Mouse (Mus musculus): Measurements from ENCODE around the gene H2-DMa.

Gene H2-DMa

GRCm38 (mm10) chr17:34119249-34120179, at the start of gene H2-DMa:
Gene H2-DMa (plus strand): TSS chr17:34119541.
- in situ Hi-C loops (cut with MboI, MseI): no loop called here

- in situ Hi-C loops (cut with MboI, MseI): loop anchor here (10.0 to 25.0 kb wide), 2 partner anchors 517 to 740 kb away; partner anchors contain the start of genes Cyp21a1 and Myo1f
Observed at GRCm38 (mm10) chr17:34072091-34072490, 47.2 kb upstream of the H2-DMa start.

GRCm38 (mm10) chr17:34075271-34075670, 44.1 kb upstream of the H2-DMa start:
- in situ Hi-C loops (cut with MboI, MseI): loop anchor here (10.0 kb wide), 1 partner anchor 520 kb away; the partner anchor contains the start of gene Myo1f

- in situ Hi-C loops (cut with MboI, MseI): loop anchor here (10.0 kb wide), 1 partner anchor 523 kb away; the partner anchor contains the start of gene Myo1f
Observed at GRCm38 (mm10) chr17:34077549-34077948, 41.8 kb upstream of the H2-DMa start.

GRCm38 (mm10) chr17:34078148-34078547, 41.2 kb upstream of the H2-DMa start:
- in situ Hi-C loops (cut with MboI, MseI): loop anchor here (10.0 kb wide), 1 partner anchor 523 kb away; the partner anchor contains the start of gene Myo1f

- in situ Hi-C loops (cut with MboI, MseI): loop anchor here (10.0 kb wide), 1 partner anchor 524 kb away; the partner anchor contains the start of gene Myo1f
Observed at GRCm38 (mm10) chr17:34079002-34079401, 40.3 kb upstream of the H2-DMa start.

GRCm38 (mm10) chr17:34079621-34080020, 39.7 kb upstream of the H2-DMa start:
- in situ Hi-C loops (cut with MboI, MseI): loop anchor here (5.0 to 10.0 kb wide), 2 partner anchors 88 to 525 kb away; partner anchors contain the start of gene Myo1f

- in situ Hi-C loops (cut with MboI, MseI): loop anchor here (5.0 kb wide), 1 partner anchor 84 kb away; no protein-coding TSS in a partner anchor
Observed at GRCm38 (mm10) chr17:34083104-34083503, 36.2 kb upstream of the H2-DMa start.

GRCm38 (mm10) chr17:34087386-34087785, 32.0 kb upstream of the H2-DMa start:
- in situ Hi-C loops (cut with MboI, MseI): no loop called here

GRCm38 (mm10) chr17:34088124-34088523, 31.2 kb upstream of the H2-DMa start:
- in situ Hi-C loops (cut with MboI, MseI): no loop called here

GRCm38 (mm10) chr17:34090923-34091322, 28.4 kb upstream of the H2-DMa start:
- in situ Hi-C loops (cut with MboI, MseI): no loop called here

GRCm38 (mm10) chr17:34092197-34092875, 27.0 kb upstream of the H2-DMa start, which contains the start of gene H2-Oa:
Gene H2-Oa (plus strand): TSS chr17:34092340.
- in situ Hi-C loops (cut with MboI, MseI): no loop called here

GRCm38 (mm10) chr17:34093199-34093874, 26.0 kb upstream of the H2-DMa start:
- in situ Hi-C loops (cut with MboI, MseI): no loop called here

GRCm38 (mm10) chr17:34094283-34095035, 24.9 kb upstream of the H2-DMa start:
- in situ Hi-C loops (cut with MboI, MseI): no loop called here

- in situ Hi-C loops (cut with MboI, MseI): no loop called here
Observed at GRCm38 (mm10) chr17:34096497-34097010, 22.8 kb upstream of the H2-DMa start.

GRCm38 (mm10) chr17:34097272-34097671, 22.1 kb upstream of the H2-DMa start:
- in situ Hi-C loops (cut with MboI, MseI): no loop called here

- in situ Hi-C loops (cut with MboI, MseI): no loop called here
Observed at GRCm38 (mm10) chr17:34098709-34099479, 20.4 kb upstream of the H2-DMa start.

- in situ Hi-C loops (cut with MboI, MseI): no loop called here
Observed at GRCm38 (mm10) chr17:34099531-34099930, 19.8 kb upstream of the H2-DMa start.

GRCm38 (mm10) chr17:34101185-34101584, 18.2 kb upstream of the H2-DMa start:
- in situ Hi-C loops (cut with MboI, MseI): no loop called here

GRCm38 (mm10) chr17:34101604-34102032, 17.7 kb upstream of the H2-DMa start:
- in situ Hi-C loops (cut with MboI, MseI): no loop called here
